Mouse (Mus musculus) thymus, postnatal 25 days (tissue): Measurements from ENCODE around the gene Kif27.

Experiments
- DNase-seq: peaks from one replicate; pipeline ENCODE4 v3.0.0; 2022

Gene Kif27

DNA sequence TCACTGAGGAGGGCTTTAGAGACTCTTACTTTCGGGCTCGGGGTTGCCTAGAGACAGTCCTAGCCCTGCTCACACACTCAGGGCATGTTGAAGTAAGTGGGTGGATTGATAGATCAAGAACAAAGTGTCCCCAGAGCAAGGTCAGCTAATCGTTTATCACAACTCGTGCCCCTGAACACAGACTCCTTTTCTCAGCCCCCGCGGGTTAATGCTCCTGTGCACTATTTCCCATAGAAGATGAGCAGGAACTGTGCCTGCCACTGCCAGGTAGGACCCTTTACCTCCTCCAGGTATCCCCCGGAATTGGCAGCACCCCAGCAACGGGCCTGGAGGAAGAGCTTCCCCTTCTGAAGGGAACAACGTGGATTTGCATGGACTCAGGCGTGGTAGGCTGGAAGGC, 82.7 kb downstream of the Kif27 start:
- DNase-seq: no peak

DNA sequence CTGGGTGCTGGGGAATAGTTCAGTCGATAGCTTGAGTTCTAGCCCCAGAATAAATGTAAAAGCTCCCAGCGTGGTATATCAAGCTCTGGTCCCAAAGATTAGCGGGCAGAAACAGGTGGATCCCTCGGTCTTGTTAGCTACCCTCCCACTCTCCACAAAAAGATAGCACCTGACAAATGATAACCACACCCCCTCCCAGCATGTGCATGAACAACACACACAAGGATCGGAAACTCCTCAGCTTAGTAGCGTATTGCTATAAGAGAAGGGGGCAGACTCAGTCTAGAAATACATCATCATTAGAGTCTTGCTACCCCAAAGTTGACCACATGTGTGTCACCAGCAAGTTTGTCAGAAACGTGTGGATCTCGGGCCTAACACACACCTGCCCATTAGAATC, 83.3 kb downstream of the Kif27 start, which contains the start of gene Gkap1:
Gkap1 (minus strand) TSS at position 101 of the 400 bp plus-strand sequence.
- DNase-seq: no peak

DNA sequence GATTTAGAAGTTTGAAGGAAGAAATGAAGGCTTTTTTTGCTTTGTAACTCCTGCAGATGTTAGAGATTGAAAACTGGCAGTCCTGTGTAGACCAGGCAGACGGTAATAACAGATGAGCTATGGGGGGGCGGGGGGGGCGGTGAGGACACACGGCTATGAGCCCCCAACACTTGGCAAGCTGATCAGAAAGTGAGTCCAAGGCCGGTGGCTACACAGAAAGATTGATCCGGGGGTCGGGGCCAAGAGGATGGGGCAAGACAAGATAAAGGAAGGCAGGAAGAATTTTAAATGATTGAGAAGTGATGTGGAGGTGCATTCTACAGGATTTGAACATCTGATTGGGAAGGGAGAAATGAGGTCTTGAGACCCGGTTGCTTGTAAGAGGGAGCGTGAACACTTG, 83.8 kb downstream of the Kif27 start:
- DNase-seq: no peak

GRCm38 (mm10) chr13:58274259-58274991, 84.5 kb downstream of the Kif27 start:
- DNase-seq: peak; percentile 57

GRCm38 (mm10) chr13:58273411-58274258, 85.3 kb downstream of the Kif27 start:
- peak; percentile 30 for DNase-seq

- no peak for DNase-seq
Measured at GRCm38 (mm10) chr13:58266864-58267263, 92.1 kb downstream of the Kif27 start.

DNA sequence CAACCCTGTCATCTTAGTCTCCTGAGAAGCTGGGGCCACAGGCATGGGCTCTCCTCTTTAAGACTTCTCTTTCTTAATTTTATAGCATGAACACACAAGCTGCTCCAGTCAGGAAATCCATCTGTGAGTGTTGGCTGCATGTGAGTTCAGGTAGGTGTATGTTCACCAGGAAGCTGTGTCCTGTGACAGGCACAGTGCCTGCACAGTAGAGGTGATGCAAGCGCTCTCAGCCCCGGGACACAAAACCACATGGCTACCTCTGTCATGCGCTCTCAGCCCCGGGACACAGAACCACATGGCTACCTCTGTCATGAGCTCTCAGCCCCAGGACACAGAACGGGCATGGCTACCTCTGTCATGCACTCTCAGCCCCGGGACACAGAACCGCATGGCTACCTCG, 95.4 kb downstream of the Kif27 start:
- DNase-seq: no peak

DNA sequence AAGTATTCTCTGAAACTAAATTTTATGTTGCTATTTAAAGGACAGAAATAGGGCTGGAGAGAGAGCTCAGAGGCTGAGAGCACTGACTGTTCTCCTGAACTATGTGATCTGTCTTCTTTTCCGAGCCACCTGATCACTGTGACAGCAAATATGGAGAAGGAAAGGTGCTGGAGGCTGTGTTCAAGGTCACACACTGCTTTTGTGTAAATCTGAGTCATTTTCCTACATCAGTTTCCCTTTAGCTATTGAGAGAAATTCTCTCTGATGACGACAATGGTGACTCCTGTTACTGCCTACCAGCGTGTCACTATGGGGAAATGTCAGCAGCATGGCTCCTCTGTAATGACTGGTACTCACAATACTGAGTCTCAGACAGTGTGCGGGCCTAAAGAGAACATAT, 97.2 kb downstream of the Kif27 start:
- DNase-seq: no peak

GRCm38 (mm10) chr13:58253268-58253667, 105.7 kb downstream of the Kif27 start:
- no peak for DNase-seq

GRCm38 (mm10) chr13:58248957-58249356, 110.0 kb downstream of the Kif27 start:
- no peak for DNase-seq
